Mouse (Mus musculus) adrenal gland, adult 8-10 months (tissue): Measurements from ENCODE around the gene Ankrd31. TPM values are rescaled to one million over a fixed set of nuclear protein-coding genes. Genes with fewer than 3 reads are reported as not detected.

ENCODE experiments used
- DNase-seq: peaks from one replicate; pipeline ENCODE4 v3.0.0; 2022
- total RNA-seq, 4 experiments: library from RNA; stranded (reverse); gene quantifications; 2 replicates each; pipeline ENCODE4 v1.2.4; 2022

The Ankrd31 gene
- total RNA-seq, 4 experiments from 2014 or later, result 0.12 TPM; not detected in 3

DNA sequence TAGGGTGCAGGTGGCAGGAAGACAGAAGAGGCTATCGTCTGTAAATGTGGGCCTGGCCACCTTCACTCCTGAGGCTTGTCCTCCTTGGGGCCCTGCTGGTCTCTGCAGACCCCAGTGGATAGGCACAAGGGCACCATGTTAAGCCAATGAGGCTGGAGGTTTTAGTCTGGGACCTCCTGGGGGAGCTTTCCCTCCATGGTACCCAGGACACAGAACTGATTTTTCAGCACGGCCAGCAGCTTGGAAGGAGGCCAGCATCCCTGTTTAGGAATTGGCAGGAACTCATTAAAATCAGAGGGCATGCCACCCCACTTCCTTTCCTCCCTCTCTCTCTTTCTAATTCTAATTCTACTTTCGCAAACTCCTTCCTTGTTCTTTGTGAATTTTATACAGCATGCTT, 195.5 kb downstream of the Ankrd31 start:
- no peak for DNase-seq

DNA sequence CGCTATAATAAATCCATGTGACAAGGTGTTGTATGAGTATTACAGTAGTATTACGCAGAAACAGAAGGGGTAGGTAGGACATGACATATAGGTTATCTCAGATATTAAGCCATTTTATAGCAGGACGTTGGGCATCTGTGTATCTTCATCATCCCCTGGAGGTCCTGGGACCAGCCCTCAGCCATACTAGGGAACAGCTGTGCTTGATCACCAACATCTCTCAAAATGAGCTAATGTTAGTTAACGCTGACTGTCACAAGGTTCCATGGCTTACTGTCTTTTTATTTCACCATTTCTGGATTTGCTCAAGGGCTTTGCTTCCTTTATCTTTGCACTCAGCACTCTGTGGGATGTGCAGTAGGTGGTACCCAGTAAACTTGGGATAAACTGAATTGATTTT, 197.7 kb downstream of the Ankrd31 start:
- no peak for DNase-seq

- DNase-seq, result no peak
These were observed 199.7 kb downstream of the Ankrd31 start for GRCm38 (mm10) chr13:96947722-96948121.

DNA sequence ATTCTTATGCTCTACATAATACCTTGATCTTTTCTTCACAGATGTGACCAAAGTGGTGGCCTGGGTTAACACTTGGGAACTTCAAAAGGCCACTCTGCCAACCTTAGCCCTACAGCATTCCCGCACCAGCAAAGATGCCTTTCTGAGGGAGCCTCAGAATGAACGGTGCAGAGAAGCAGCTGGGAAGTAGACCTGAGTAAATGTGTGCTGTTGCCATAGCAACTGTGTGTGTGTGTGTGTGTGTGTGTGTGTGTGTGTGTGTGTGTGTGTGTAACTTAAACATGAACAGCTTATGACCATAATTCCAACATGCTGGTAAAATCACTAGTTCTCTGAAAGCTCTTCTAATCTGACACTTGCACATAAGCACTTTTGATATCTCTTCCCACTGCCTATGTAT, 203.8 kb downstream of the Ankrd31 start:
- DNase-seq, result no peak

DNA sequence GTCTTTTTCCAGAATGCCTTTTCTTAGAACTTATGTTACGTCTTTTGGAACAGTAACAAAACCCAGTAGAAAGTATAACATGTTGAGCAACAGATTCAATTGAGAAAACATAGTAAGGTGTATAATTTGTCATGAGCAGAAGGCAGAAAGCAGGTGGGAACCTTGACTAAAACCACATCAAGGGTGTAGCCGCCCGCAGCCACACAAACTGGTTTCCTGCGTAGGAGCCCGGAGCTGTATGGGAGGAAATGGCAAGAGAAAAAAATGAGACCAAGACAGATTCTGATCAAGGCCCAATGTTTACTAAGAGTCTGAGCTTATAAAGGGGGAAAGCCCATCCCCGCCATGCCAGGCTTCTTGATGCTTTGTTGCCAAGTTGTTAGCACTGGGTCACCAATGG, 208.4 kb downstream of the Ankrd31 start:
- no peak for DNase-seq

Other genes starting within 250 kb of the Ankrd31 start
- 10 to 100 TPM; 29.1 to 52.6 (median 34.3) TPM for gene Polk, start 205.7 kb upstream of the Ankrd31 start, total RNA-seq
- 100 to 1,000 TPM in 2 of 4 experiments, 10 to 100 TPM in 2; 91.6 to 134 (median 104) TPM for gene Col4a3bp, start 205.7 kb upstream of the Ankrd31 start, total RNA-seq
- 100 to 1,000 TPM in 2 of 4 experiments, 10 to 100 TPM in 2; 38.3 to 158 (median 100) TPM for gene Hmgcr, start 77.3 kb upstream of the Ankrd31 start, total RNA-seq
- gene Gcnt4, start 176.4 kb downstream of the Ankrd31 start, total RNA-seq, result under 1 TPM; 0.08 to 0.94 (median 0.39) TPM